Mouse (Mus musculus) limb, embryonic 14.5 days (tissue): Measurements from ENCODE around the gene Nmnat3. TPM values are rescaled to one million over a fixed set of nuclear protein-coding genes. Genes with fewer than 3 reads are reported as not detected.

ENCODE experiments used
- ATAC-seq: fragments of 200-750 bp; cut with Nextera tagmentation; 2 replicates; pipeline ENCODE4 v1.8.0; 2017; ENCODE audit warnings: low read depth, moderate number of reproducible peaks, moderate TSS enrichment; ENCODE audit not compliant: low FRiP score
- DNase-seq: peaks from one replicate; pipeline ENCODE4 v3.0.0-alpha.2; 2015; ENCODE audit warnings: low spot score
- H3K27ac ChIP-seq: fragments of 300-500 bp; sonication (generic); replicated peaks from 2 replicates; pipeline ENCODE4 v1.5.1; 2014; ENCODE audit warnings: low read depth, mild to moderate bottlenecking, low read length, moderate library complexity, mixed read lengths
- H3K27me3 ChIP-seq: fragments of 300-500 bp; sonication (generic); 2 replicates; pipeline ENCODE4 v1.6.1; 2014; ENCODE audit warnings: low read length, mixed read lengths; ENCODE audit not compliant: control insufficient read depth, insufficient read depth
- H3K36me3 ChIP-seq: fragments of 300-500 bp; sonication (generic); 2 replicates; pipeline ENCODE4 v1.6.1; 2014; ENCODE audit warnings: mild to moderate bottlenecking, low read length, moderate library complexity, mixed read lengths; ENCODE audit not compliant: control insufficient read depth, insufficient read depth
- H3K4me1 ChIP-seq: fragments of 300-500 bp; sonication (generic); 2 replicates; pipeline ENCODE4 v1.6.1; 2014; ENCODE audit warnings: antibody characterized with exemption, low read length, mixed read lengths; ENCODE audit not compliant: control insufficient read depth, insufficient read depth
- H3K4me2 ChIP-seq: fragments of 300-500 bp; sonication (generic); replicated peaks from 2 replicates; pipeline ENCODE4 v1.6.1; 2014; ENCODE audit warnings: low read depth, mild to moderate bottlenecking, low read length, moderate library complexity; ENCODE audit not compliant: severe bottlenecking
- H3K4me3 ChIP-seq: fragments of 300-500 bp; sonication (generic); replicated peaks from 2 replicates; pipeline ENCODE4 v1.5.1; 2014; ENCODE audit warnings: low read length
- H3K9ac ChIP-seq: fragments of 300-500 bp; sonication (generic); 2 replicates; pipeline ENCODE4 v1.6.1; 2014; ENCODE audit warnings: mild to moderate bottlenecking, low read depth, low read length, moderate library complexity; ENCODE audit not compliant: severe bottlenecking
- H3K9me3 ChIP-seq: fragments of 300-500 bp; sonication (generic); 2 replicates; pipeline ENCODE4 v1.6.1; 2016; ENCODE audit warnings: low read length; ENCODE audit not compliant: control insufficient read depth
- POLR2A ChIP-seq: fragments of 200-500 bp; IDR thresholded peaks from 2 replicates; pipeline ENCODE4 v1.8.0; 2012; ENCODE audit warnings: inconsistent platforms, mild to moderate bottlenecking, moderate library complexity, borderline replicate concordance; ENCODE audit not compliant: insufficient read depth, insufficient read length; ENCODE audit errors: extremely low read depth
- WGBS: fragments of 180-500 bp; shearing (Covaris S2); extraction: QIAGEN DNeasy Blood & Tissue Kit; methylation state at CpG from one replicate; pipeline ENCODE4 v1.1.7; 2014; 5-methylcytosine and 5-hydroxymethylcytosine counted together
- polyA plus RNA-seq, 2 experiments: library from polyadenylated mRNA; depleted of rRNA in 1 of 2; stranded (reverse) in 1 of 2; unstranded in 1 of 2; fragments of >200 nt; fragmentation: Nextera tagmentation in 1 of 2; extraction: Ambion mirVana in 1 of 2; gene quantifications; 2 replicates each; pipeline versions ENCODE4 v1.2.1 to v1.2.3; 2012 to 2014

The Nmnat3 gene
- polyA plus RNA-seq, 2 experiments = 3.5 to 7.1 TPM

DNA sequence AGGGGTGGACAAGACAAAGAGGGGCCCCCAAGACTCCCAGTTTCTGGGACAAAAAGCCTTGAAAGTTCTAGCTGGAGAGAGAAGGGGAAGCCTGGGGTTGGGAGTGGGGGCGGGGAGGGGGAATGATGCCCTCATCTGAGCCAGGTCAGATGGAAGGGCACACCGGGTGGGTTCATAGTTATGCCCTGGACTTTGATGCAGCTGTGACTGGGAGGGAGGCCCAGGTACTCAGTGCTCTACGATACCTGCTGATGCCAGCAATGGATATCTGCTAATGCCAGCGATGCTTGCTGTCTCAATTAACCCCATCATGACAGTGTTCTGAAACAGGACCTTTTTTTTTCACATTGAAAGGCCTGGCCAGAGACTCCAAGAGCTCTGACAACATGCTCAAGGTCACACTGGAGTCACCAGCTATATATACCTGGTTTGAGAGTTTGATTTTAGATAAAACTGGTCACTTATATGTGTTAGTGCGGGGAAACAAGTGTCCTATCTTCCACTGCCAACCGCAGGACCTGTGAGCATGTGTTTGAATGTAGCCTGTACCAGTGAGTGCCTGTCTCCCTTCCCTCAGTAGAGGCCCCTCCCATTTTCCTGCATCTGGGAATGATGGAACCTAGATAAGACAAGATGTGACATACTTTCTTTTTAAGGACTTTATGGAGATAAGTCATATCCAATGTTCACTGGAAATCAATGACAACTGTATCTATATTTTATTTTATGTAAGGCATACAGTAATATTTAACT, 25.6 kb downstream of the Nmnat3 start:
- H3K9ac ChIP-seq = no peak overlapping the region
- no peak overlapping the region for H3K4me2 ChIP-seq
- no peaks in the 10 kb centered on the region for H3K36me3 ChIP-seq
- H3K4me3 ChIP-seq = no peak overlapping the region
- H3K27ac ChIP-seq = no peak overlapping the region
- no peaks in the 10 kb centered on the region for H3K4me1 ChIP-seq
- no peaks in the 10 kb centered on the region for H3K9me3 ChIP-seq
- no peak for TF ChIP-seq POLR2A
- no peaks in the 10 kb centered on the region for H3K27me3 ChIP-seq
- ATAC-seq (no peak), DNase-seq (no peak)
- WGBS = 80% methylated on average over 6 of the region's 6 CpGs

DNA sequence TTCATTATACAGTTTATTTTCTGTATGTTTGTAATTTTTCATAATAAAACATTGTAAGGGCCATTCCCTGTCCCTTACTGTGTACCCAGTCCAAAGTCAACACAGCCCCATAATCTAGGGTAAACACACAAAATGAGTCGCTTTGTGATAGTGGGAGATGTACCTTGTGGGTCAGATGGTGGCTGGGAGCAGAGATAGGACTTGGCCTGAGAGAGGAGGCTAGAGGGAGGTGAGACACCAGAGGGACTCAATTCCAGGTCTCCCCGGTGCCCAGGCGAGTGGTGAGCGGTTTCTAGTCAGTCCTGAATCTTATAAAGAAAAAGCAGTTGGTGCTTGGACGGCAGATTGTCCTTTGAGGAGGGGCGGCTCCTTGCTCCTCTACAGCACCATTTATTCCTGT, 26.4 kb downstream of the Nmnat3 start:
- no peak for ATAC-seq
- Histone ChIP-seq H3K4me3 (no peak overlapping the region), H3K27ac (no peak overlapping the region), H3K9me3 (no peaks in the 10 kb centered on the region), H3K4me2 (no peak overlapping the region), H3K9ac (no peak overlapping the region), H3K36me3 (no peaks in the 10 kb centered on the region), H3K4me1 (no peaks in the 10 kb centered on the region), H3K27me3 (no peaks in the 10 kb centered on the region)
- 83% methylated on average over 6 of the region's 6 CpGs for WGBS
- no peak for TF ChIP-seq POLR2A
- DNase-seq = no peak

DNA sequence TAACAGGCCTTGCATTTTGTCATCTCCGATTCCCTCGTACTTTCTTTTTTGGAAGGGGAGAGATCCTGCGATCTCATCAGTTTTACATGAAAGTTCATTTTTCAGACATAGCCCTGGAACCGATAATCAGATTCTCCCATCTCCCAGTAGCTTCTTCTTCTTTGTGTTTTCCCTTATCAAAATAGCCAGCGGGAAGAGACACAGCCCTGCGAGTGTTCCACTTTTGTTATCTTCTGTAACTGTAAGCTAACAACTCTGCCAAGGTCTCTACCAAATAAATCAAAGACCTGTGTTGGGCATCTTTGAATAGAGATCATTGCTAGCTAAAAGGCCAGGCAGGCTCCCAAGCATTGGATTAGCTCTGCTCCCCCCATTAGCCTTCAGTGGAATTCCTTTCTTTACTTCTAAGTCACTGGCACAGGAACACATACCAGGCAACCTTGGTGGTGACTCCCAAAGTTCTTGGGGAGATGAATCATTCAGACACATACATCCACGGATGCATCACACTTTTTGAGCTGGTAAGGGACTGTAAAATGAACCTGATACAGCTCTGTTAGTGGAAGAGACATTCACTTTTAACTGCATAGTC, 26.9 kb downstream of the Nmnat3 start:
- Histone ChIP-seq H3K9ac (no peak overlapping the region), H3K27ac (no peak overlapping the region), H3K4me1 (no peaks in the 10 kb centered on the region), H3K4me3 (no peak overlapping the region), H3K27me3 (no peaks in the 10 kb centered on the region), H3K36me3 (no peaks in the 10 kb centered on the region), H3K9me3 (no peaks in the 10 kb centered on the region), H3K4me2 (no peak overlapping the region)
- no peak for DNase-seq
- ATAC-seq = no peak
- 89% methylated on average over 7 of the region's 7 CpGs for WGBS
- TF ChIP-seq POLR2A = no peak

DNA sequence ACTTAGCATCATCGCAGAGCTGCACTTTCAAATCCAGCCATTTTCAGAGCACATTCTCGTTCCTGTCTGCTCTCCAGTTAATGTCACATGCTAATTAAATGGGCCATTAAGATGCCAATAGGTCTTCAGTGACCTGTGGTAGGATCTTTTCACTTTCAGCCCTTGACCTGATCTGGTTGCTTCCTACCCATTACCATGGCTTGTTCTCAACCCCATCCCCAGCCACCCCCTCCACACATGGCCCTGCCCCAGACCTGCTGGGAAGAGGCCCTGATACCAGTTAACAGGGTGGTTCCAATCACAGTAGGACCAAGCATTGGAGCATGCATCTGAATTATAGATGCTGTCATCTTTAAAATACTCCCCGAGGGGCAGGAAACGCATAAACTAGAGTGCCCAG, 30.7 kb downstream of the Nmnat3 start:
- Histone ChIP-seq H3K4me2 (no peak overlapping the region), H3K9me3 (no peaks in the 10 kb centered on the region), H3K27me3 (no peaks in the 10 kb centered on the region), H3K4me3 (no peak overlapping the region), H3K27ac (no peak overlapping the region), H3K4me1 (no peaks in the 10 kb centered on the region), H3K9ac (no peak overlapping the region), H3K36me3 (no peaks in the 10 kb centered on the region)
- 46% methylated on average over 4 of the region's 4 CpGs for WGBS
- ATAC-seq (no peak), DNase-seq (no peak)
- no peak for TF ChIP-seq POLR2A

DNA sequence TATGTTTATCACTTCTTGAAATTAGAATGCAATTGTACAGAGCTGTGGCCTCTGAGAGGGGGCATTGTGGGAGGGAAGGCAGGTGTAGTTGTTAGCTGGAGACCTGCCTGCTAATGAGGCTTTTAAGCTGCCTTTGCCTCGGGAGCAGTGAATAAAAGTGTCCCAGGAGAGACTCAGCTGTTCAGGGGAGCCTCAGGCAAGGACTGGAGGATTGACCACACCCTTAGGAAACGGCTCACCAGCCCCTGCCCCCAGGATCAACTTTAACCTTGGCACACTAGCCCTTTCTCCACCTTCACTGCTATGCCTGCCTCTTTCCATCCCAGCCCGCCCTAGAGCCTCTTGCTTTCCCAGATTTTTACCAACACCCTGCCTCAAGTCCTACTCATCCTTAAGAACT, 31.6 kb downstream of the Nmnat3 start:
- no peaks in the 10 kb centered on the region for H3K9me3 ChIP-seq
- 23% methylated on average over 3 of the region's 3 CpGs for WGBS
- no peak overlapping the region for H3K27ac ChIP-seq
- no peak for TF ChIP-seq POLR2A
- no peak for ATAC-seq
- no peaks in the 10 kb centered on the region for H3K4me1 ChIP-seq
- no peak overlapping the region for H3K4me2 ChIP-seq
- H3K27me3 ChIP-seq = no peaks in the 10 kb centered on the region
- no peaks in the 10 kb centered on the region for H3K36me3 ChIP-seq
- no peak for DNase-seq
- no peak overlapping the region for H3K9ac ChIP-seq
- no peak overlapping the region for H3K4me3 ChIP-seq

DNA sequence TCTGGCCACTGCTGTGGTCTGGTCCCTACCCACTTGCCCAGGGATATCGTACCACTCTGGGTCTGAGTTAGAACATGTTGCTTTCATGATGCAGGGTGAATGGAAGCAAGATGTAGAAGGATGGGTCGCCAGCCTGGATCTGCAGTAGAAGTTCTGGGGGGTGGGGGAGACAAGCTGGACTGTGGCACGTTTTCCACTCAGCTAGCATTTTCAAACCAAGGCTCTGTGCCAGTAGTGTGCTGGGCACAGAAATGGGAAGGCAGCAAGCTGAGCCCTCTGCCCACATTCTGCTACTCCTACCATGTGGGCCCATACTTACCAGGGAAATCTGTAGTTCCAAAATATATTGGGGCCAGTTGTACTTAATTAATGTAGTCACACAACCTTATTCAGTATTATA, 33.5 kb downstream of the Nmnat3 start:
- TF ChIP-seq POLR2A = no peak

More for the DNA sequence above, 33.5 kb downstream of the Nmnat3 start:
- no peaks in the 10 kb centered on the region for H3K36me3 ChIP-seq
- ATAC-seq (no peak), DNase-seq (no peak)
- no peaks in the 10 kb centered on the region for H3K9me3 ChIP-seq
- H3K4me1 ChIP-seq = no peaks in the 10 kb centered on the region
- 88% methylated on average over 3 of the region's 3 CpGs for WGBS
- no peaks in the 10 kb centered on the region for H3K27me3 ChIP-seq
- H3K4me3 ChIP-seq = no peak overlapping the region
- H3K4me2 ChIP-seq = no peak overlapping the region
- H3K27ac ChIP-seq = no peak overlapping the region
- no peak overlapping the region for H3K9ac ChIP-seq
